Mouse (Mus musculus): ENCODE measurements around the gene Atg9b. TPM values are rescaled to one million over a fixed set of nuclear protein-coding genes. Genes with fewer than 3 reads are reported as not detected.
A peak's percentile ranks its signal among the peaks of the same experiment; 100 is the strongest.
"Not testable (repeated sequence)": the region's sequence is repeated elsewhere in the genome, so short reads cannot be mapped to it uniquely, and the experiment has no call there.

Gene Atg9b
- polyA plus RNA-seq, 1 experiment from 2014 or later = 0.46 TPM

- H3K9ac ChIP-seq (ENCODE audit: low read length); H3K4me3 ChIP-seq (ENCODE audit: low read length); H3K4me2 ChIP-seq (ENCODE audit: low read depth, low read length); H3K27me3 ChIP-seq (ENCODE audit: control insufficient read depth, insufficient read depth, low read depth, low read length); H3K4me1 ChIP-seq (replicated peaks; ENCODE audit: control insufficient read depth, insufficient read depth, low read length); ATAC-seq (ENCODE audit: low read depth); H3K36me3 ChIP-seq (ENCODE audit: control insufficient read depth, insufficient read depth, low read length); H3K27ac ChIP-seq (ENCODE audit: low read length); H3K9me3 ChIP-seq (ENCODE audit: control insufficient read depth, low read length): not testable (repeated sequence)
- WGBS = 83% methylated on average over 6 of the region's 6 CpGs
These were observed 4.3 kb upstream of the Atg9b start for GRCm38 (mm10) chr5:24396254-24396653.

GRCm38 (mm10) chr5:24394165-24394894 lies 2.4 kb upstream of the Atg9b start:
- Histone ChIP-seq H3K9ac (ENCODE audit: low read length) (peak overlapping the region; percentile 71), H3K9me3 (ENCODE audit: control insufficient read depth, low read length) (no peaks in the 10 kb centered on the region), H3K4me3 (ENCODE audit: low read length) (peak overlapping the region; percentile 65), H3K4me1 (replicated peaks; ENCODE audit: control insufficient read depth, insufficient read depth, low read length) (peaks cover 4% of the 10 kb centered on the region; the same call in 1 of the 2 replicates), H3K4me2 (ENCODE audit: low read depth, low read length) (peak overlapping the region; percentile 57), H3K27me3 (ENCODE audit: control insufficient read depth, insufficient read depth, low read depth, low read length) (no peaks in the 10 kb centered on the region), H3K27ac (ENCODE audit: low read length) (peak overlapping the region; percentile 76), H3K36me3 (ENCODE audit: control insufficient read depth, insufficient read depth, low read length) (0 out of 2 replicates have a peak, but pooled peaks cover 2% of the 10 kb centered on the region)
- ATAC-seq (ENCODE audit: low read depth) = peak; percentile 97
- 2% methylated on average over 36 of the region's 36 CpGs for WGBS

- Histone ChIP-seq H3K9ac (ENCODE audit: low read length) (peak within 1 kb of the TSS; percentile 71), H3K4me1 (replicated peaks; ENCODE audit: control insufficient read depth, insufficient read depth, low read length) (peaks cover 4% of the 10 kb centered on the region; the same call in 1 of the 2 replicates), H3K9me3 (ENCODE audit: control insufficient read depth, low read length) (no peaks in the 10 kb centered on the region), H3K36me3 (ENCODE audit: control insufficient read depth, insufficient read depth, low read length) (0 out of 2 replicates have a peak, but pooled peaks cover 2% of the 10 kb centered on the region), H3K4me2 (ENCODE audit: low read depth, low read length) (peak within 1 kb of the TSS; percentile 57), H3K27me3 (ENCODE audit: control insufficient read depth, insufficient read depth, low read depth, low read length) (peaks cover 3% of the 10 kb centered on the region), H3K27ac (ENCODE audit: low read length) (peak within 1 kb of the TSS; percentile 76), H3K4me3 (ENCODE audit: low read length) (peak within 1 kb of the TSS; percentile 65)
- ATAC-seq (ENCODE audit: low read depth) = no peak
- 18% methylated on average over 7 of the region's 7 CpGs for WGBS
These were observed 1.6 kb upstream of the Atg9b start, which contains the start of gene Abcb8 for GRCm38 (mm10) chr5:24393392-24393997. Gene Abcb8, plus strand, starts transcription at chr5:24393663.

- Histone ChIP-seq H3K9ac (ENCODE audit: low read length) (no peak overlapping the region), H3K4me3 (ENCODE audit: low read length) (no peak overlapping the region), H3K27ac (ENCODE audit: low read length) (no peak overlapping the region), H3K9me3 (ENCODE audit: control insufficient read depth, low read length) (no peaks in the 10 kb centered on the region), H3K27me3 (ENCODE audit: control insufficient read depth, insufficient read depth, low read depth, low read length) (peaks cover 6% of the 10 kb centered on the region), H3K4me1 (replicated peaks; ENCODE audit: control insufficient read depth, insufficient read depth, low read length) (peaks cover 9% of the 10 kb centered on the region; the same call in 1 of the 2 replicates), H3K36me3 (ENCODE audit: control insufficient read depth, insufficient read depth, low read length) (no peaks in the 10 kb centered on the region), H3K4me2 (ENCODE audit: low read depth, low read length) (no peak overlapping the region)
- no peak for ATAC-seq (ENCODE audit: low read depth)
- 58% methylated on average over 7 of the region's 7 CpGs for WGBS
These were observed 781 bp upstream of the Atg9b start for GRCm38 (mm10) chr5:24392724-24393123.

GRCm38 (mm10) chr5:24389658-24390020 lies 2.3 kb downstream of the Atg9b start:
- Histone ChIP-seq H3K4me3 (ENCODE audit: low read length) (no peak overlapping the region), H3K4me1 (replicated peaks; ENCODE audit: control insufficient read depth, insufficient read depth, low read length) (peaks cover 13% of the 10 kb centered on the region), H3K9me3 (ENCODE audit: control insufficient read depth, low read length) (no peaks in the 10 kb centered on the region), H3K9ac (ENCODE audit: low read length) (no peak overlapping the region), H3K4me2 (ENCODE audit: low read depth, low read length) (no peak overlapping the region), H3K36me3 (ENCODE audit: control insufficient read depth, insufficient read depth, low read length) (no peaks in the 10 kb centered on the region), H3K27me3 (ENCODE audit: control insufficient read depth, insufficient read depth, low read depth, low read length) (peaks cover 31% of the 10 kb centered on the region), H3K27ac (ENCODE audit: low read length) (no peak overlapping the region)
- WGBS = 58% methylated on average over 4 of the region's 4 CpGs
- ATAC-seq (ENCODE audit: low read depth) = no peak

- ATAC-seq (ENCODE audit: low read depth) = no peak
- 55% methylated on average over 6 of the region's 7 CpGs for WGBS
- Histone ChIP-seq H3K9me3 (ENCODE audit: control insufficient read depth, low read length) (no peaks in the 10 kb centered on the region), H3K27ac (ENCODE audit: low read length) (no peak overlapping the region), H3K9ac (ENCODE audit: low read length) (no peak overlapping the region), H3K4me3 (ENCODE audit: low read length) (no peak overlapping the region), H3K4me1 (replicated peaks; ENCODE audit: control insufficient read depth, insufficient read depth, low read length) (peaks cover 13% of the 10 kb centered on the region), H3K4me2 (ENCODE audit: low read depth, low read length) (no peak overlapping the region), H3K36me3 (ENCODE audit: control insufficient read depth, insufficient read depth, low read length) (no peaks in the 10 kb centered on the region), H3K27me3 (ENCODE audit: control insufficient read depth, insufficient read depth, low read depth, low read length) (peaks cover 33% of the 10 kb centered on the region)
These were observed 2.8 kb downstream of the Atg9b start for GRCm38 (mm10) chr5:24389011-24389657.

GRCm38 (mm10) chr5:24388246-24388915 lies 3.6 kb downstream of the Atg9b start:
- H3K36me3 ChIP-seq (ENCODE audit: control insufficient read depth, insufficient read depth, low read length) = no peaks in the 10 kb centered on the region
- 25% methylated on average over 26 of the region's 26 CpGs for WGBS
- H3K4me2 ChIP-seq (ENCODE audit: low read depth, low read length) = peak overlapping the region; percentile 98
- ATAC-seq (ENCODE audit: low read depth) = no peak
- H3K9me3 ChIP-seq (ENCODE audit: control insufficient read depth, low read length) = no peaks in the 10 kb centered on the region
- H3K27me3 ChIP-seq (ENCODE audit: control insufficient read depth, insufficient read depth, low read depth, low read length) = peaks cover 33% of the 10 kb centered on the region
- no peak overlapping the region for H3K27ac ChIP-seq (ENCODE audit: low read length)
- H3K4me3 ChIP-seq (ENCODE audit: low read length) = peak overlapping the region; percentile 53
- peak overlapping the region; percentile 70 for H3K9ac ChIP-seq (ENCODE audit: low read length)
- peaks cover 18% of the 10 kb centered on the region for H3K4me1 ChIP-seq (replicated peaks; ENCODE audit: control insufficient read depth, insufficient read depth, low read length)

GRCm38 (mm10) chr5:24387264-24388241 lies 4.4 kb downstream of the Atg9b start:
- peak overlapping the region; percentile 98 for H3K4me2 ChIP-seq (ENCODE audit: low read depth, low read length)
- peak overlapping the region; percentile 53 for H3K4me3 ChIP-seq (ENCODE audit: low read length)
- H3K9ac ChIP-seq (ENCODE audit: low read length) = peak overlapping the region; percentile 70
- ATAC-seq (ENCODE audit: low read depth) = peak; percentile 44
- peaks cover 33% of the 10 kb centered on the region for H3K27me3 ChIP-seq (ENCODE audit: control insufficient read depth, insufficient read depth, low read depth, low read length)
- no peak overlapping the region for H3K27ac ChIP-seq (ENCODE audit: low read length)
- no peaks in the 10 kb centered on the region for H3K9me3 ChIP-seq (ENCODE audit: control insufficient read depth, low read length)
- peaks cover 23% of the 10 kb centered on the region for H3K4me1 ChIP-seq (replicated peaks; ENCODE audit: control insufficient read depth, insufficient read depth, low read length)
- 1% methylated on average over 63 of the region's 73 CpGs for WGBS
- H3K36me3 ChIP-seq (ENCODE audit: control insufficient read depth, insufficient read depth, low read length) = no peaks in the 10 kb centered on the region

Data from lung, embryonic 16.5 days (tissue).